Mouse (Mus musculus): ENCODE measurements around the gene Ppp1r15a. TPM values are rescaled to one million over a fixed set of nuclear protein-coding genes. Genes with fewer than 3 reads are reported as not detected.
A peak's percentile ranks its signal among the peaks of the same experiment; 100 is the strongest.
"Not testable (repeated sequence)": the region's sequence is repeated elsewhere in the genome, so short reads cannot be mapped to it uniquely, and the experiment has no call there.

Ppp1r15a gene
- polyA plus RNA-seq, 1 experiment from 2014 or later = 180 TPM

DNA sequence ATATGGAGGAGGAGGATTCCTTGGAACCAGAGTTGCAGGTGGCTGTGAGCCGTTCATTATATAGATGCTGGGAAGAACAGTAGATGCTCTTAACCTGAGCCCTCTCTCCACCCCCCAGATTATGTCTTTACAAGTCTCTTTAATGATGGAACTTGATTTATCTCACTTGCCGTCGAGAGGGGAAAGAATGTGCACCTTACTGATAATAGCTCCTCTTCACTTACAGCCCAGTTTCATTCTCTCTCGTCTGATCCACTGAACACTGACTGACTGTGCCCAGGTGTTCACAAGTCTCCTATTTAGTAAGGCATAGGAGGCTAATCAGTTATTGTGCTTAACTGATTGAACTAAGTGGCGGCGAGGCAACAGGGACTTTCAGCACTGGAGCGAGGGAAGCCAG lies 36.5 kb downstream of the Ppp1r15a start:
- Histone ChIP-seq H3K27me3 (no peaks in the 10 kb centered on the region), H3K4me2 (peak overlapping the region; percentile 73), H3K27ac (peak overlapping the region; percentile 44; the same call in 1 of the 2 replicates), H3K36me3 (peaks cover 26% of the 10 kb centered on the region), H3K4me3 (replicated peaks) (no peak overlapping the region), H3K9ac (0 out of 2 replicates have a peak overlapping the region, but pooled peaks have one; percentile 14), H3K9me3 (replicated peaks) (no peaks in the 10 kb centered on the region), H3K4me1 (replicated peaks) (peaks cover 76% of the 10 kb centered on the region)
- ATAC-seq (ENCODE audit: low read depth) = peak; percentile 32
- 32% methylated on average over 7 of the region's 7 CpGs for WGBS (ENCODE audit: insufficient replicate concordance)
- peak; percentile 32 for DNase-seq

DNA sequence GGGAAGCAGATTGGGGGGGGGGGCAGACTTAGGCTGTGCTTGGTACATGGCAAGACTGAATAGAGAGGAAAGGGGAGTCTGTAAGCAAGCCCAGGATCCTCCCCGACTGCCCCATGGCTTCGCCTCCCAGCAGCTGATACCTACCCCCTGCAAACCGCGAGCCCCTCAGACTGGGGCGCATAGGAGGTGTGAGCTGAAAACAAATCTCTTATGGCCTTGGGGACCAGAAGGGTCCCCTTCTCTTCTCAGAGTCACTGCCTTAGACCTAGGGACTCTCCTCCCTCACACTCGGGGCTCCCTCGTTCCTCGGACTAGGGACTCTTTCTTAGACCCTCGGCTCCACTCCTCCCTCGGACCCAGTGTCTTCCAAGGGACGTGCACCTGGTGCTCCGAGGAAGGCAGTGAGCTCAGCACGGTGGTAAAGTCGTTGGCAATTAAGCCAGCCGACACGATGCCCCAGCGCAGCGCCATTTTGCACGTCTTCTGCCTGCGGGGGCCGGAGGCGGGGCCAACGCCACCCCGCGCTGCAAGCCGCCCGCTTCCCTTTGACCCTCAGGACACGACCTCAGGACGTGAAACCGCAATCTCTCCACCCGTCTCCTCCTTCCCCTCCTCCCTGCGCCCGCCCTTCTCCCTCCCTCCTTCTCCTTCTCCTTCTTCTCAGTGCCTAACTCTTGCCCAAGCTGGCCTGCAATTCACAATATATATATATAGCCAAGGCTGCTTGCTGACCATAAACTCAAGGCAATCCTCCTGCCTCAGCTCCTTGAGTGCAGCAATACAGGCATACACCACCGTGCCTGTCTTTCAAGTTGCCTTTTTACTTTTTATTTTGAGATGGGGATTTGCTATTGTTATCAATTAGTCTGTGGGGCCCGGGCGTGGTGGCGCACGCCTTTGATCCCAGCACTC lies 37.5 kb downstream of the Ppp1r15a start, which contains the start of gene Dhdh:
Dhdh (minus strand) TSS at position 513 of the 912 bp plus-strand sequence.
- 3% methylated on average over 38 of the region's 38 CpGs for WGBS (ENCODE audit: insufficient replicate concordance)
- peak; percentile 27 for ATAC-seq (ENCODE audit: low read depth)
- DNase-seq = peak; percentile 51

DNA sequence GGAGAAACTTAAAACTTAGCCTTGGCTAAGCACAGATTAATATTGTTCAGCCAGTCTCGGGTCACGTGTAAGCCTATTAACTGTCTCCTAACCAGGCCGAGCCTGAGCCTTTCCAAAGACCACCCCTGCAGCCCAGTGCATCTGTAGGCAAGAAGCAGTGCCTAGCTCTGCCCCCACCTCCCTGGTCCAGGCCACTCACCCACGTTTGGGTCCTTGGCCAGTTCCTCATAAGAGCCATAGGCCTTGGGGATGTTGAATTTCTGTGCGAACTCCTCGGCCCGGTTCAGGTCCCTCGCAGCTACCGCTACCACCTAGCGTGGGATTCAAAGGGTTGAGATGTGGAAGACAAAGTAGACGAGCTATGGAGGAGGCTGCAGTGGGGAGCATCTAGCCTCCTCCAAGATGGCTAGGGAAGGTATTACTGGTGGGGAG lies 38.2 kb downstream of the Ppp1r15a start:
- H3K9me3 ChIP-seq (replicated peaks) = no peaks in the 10 kb centered on the region
- peak overlapping the region; percentile 73 for H3K4me2 ChIP-seq
- ATAC-seq (ENCODE audit: low read depth) (no peak), DNase-seq (no peak)
- H3K36me3 ChIP-seq = peaks cover 9% of the 10 kb centered on the region
- no peaks in the 10 kb centered on the region for H3K27me3 ChIP-seq
- 55% methylated on average over 11 of the region's 11 CpGs for WGBS (ENCODE audit: insufficient replicate concordance)
- peak overlapping the region; percentile 71 for H3K9ac ChIP-seq
- peak overlapping the region; percentile 62 for H3K27ac ChIP-seq
- H3K4me3 ChIP-seq (replicated peaks) = peak overlapping the region; percentile 61
- peaks cover 68% of the 10 kb centered on the region for H3K4me1 ChIP-seq (replicated peaks)

More for the DNA sequence above, 37.5 kb downstream of the Ppp1r15a start, which contains the start of gene Dhdh:
- Histone ChIP-seq H3K4me3 (replicated peaks) (peak within 1 kb of the TSS; percentile 61), H3K9ac (peak within 1 kb of the TSS; percentile 71), H3K4me1 (replicated peaks) (peaks cover 68% of the 10 kb centered on the region), H3K4me2 (peak within 1 kb of the TSS; percentile 73), H3K27ac (peak within 1 kb of the TSS; percentile 62), H3K36me3 (peaks cover 16% of the 10 kb centered on the region), H3K27me3 (no peaks in the 10 kb centered on the region), H3K9me3 (replicated peaks) (no peaks in the 10 kb centered on the region)

- 74% methylated on average over 12 of the region's 12 CpGs for WGBS (ENCODE audit: insufficient replicate concordance)
- DNase-seq = no peak
- Histone ChIP-seq H3K4me2 (peak within 1 kb of the TSS; percentile 73), H3K4me3 (replicated peaks) (no peak within 1 kb of the TSS), H3K36me3 (no peaks in the 10 kb centered on the region), H3K27ac (peak within 1 kb of the TSS; percentile 62), H3K9me3 (replicated peaks) (no peaks in the 10 kb centered on the region), H3K27me3 (no peaks in the 10 kb centered on the region), H3K9ac (no peak within 1 kb of the TSS), H3K4me1 (replicated peaks) (peaks cover 71% of the 10 kb centered on the region)
- ATAC-seq (ENCODE audit: low read depth) = no peak
Observed at GRCm38 (mm10) chr7:45486761-45487415, 39.2 kb downstream of the Ppp1r15a start, which contains the start of gene Gm45808. Gene Gm45808 (minus strand): TSS chr7:45486811.

- peaks cover 67% of the 10 kb centered on the region for H3K4me1 ChIP-seq (replicated peaks)
- H3K4me2 ChIP-seq = peak overlapping the region; percentile 15
- 17% methylated on average over 7 of the region's 7 CpGs for WGBS (ENCODE audit: insufficient replicate concordance)
- peak overlapping the region; percentile 31 for H3K27ac ChIP-seq
- no peaks in the 10 kb centered on the region for H3K9me3 ChIP-seq (replicated peaks)
- no peaks in the 10 kb centered on the region for H3K36me3 ChIP-seq
- no peak overlapping the region for H3K9ac ChIP-seq
- peak; percentile 37 for DNase-seq
- peak; percentile 66 for ATAC-seq (ENCODE audit: low read depth)
- H3K4me3 ChIP-seq (replicated peaks) = no peak overlapping the region
- H3K27me3 ChIP-seq = no peaks in the 10 kb centered on the region
Observed at GRCm38 (mm10) chr7:45486158-45486557, 39.9 kb downstream of the Ppp1r15a start.

- not testable (repeated sequence) for H3K4me3 ChIP-seq (replicated peaks); H3K27ac ChIP-seq; H3K36me3 ChIP-seq
Observed at GRCm38 (mm10) chr7:45484985-45485384, 41.1 kb downstream of the Ppp1r15a start.

GRCm38 (mm10) chr7:45482166-45482565 lies 43.9 kb downstream of the Ppp1r15a start:
- Histone ChIP-seq H3K27me3 (no peaks in the 10 kb centered on the region), H3K9ac (0 out of 2 replicates have a peak overlapping the region, but pooled peaks have one; percentile 2), H3K36me3 (peaks cover 7% of the 10 kb centered on the region; the same call in 1 of the 2 replicates), H3K4me2 (no peak overlapping the region), H3K9me3 (replicated peaks) (no peaks in the 10 kb centered on the region), H3K4me3 (replicated peaks) (no peak overlapping the region), H3K27ac (0 out of 2 replicates have a peak overlapping the region, but pooled peaks have one; percentile 39), H3K4me1 (replicated peaks) (peaks cover 30% of the 10 kb centered on the region)
- no peak for DNase-seq
- ATAC-seq (ENCODE audit: low read depth) = no peak
- 13% methylated on average over 1 of the region's 1 CpGs for WGBS (ENCODE audit: insufficient replicate concordance)

More at GRCm38 (mm10) chr7:45484985-45485384, 41.1 kb downstream of the Ppp1r15a start:
- WGBS (ENCODE audit: insufficient replicate concordance) = 83% methylated on average over 5 of the region's 5 CpGs
- not testable (repeated sequence) for H3K4me2 ChIP-seq; ATAC-seq (ENCODE audit: low read depth); H3K9ac ChIP-seq; H3K27me3 ChIP-seq; H3K9me3 ChIP-seq (replicated peaks); DNase-seq
- peaks cover 55% of the 10 kb centered on the region for H3K4me1 ChIP-seq (replicated peaks)

- ATAC-seq (ENCODE audit: low read depth) (peak; percentile 67), DNase-seq (peak; percentile 59)
- H3K27me3 ChIP-seq = no peaks in the 10 kb centered on the region
- H3K4me1 ChIP-seq (replicated peaks) = peaks cover 29% of the 10 kb centered on the region
- H3K9me3 ChIP-seq (replicated peaks) = no peaks in the 10 kb centered on the region
- H3K27ac ChIP-seq = peak within 1 kb of the TSS; percentile 39; the same call in 1 of the 2 replicates
- no peak within 1 kb of the TSS for H3K4me2 ChIP-seq
- H3K4me3 ChIP-seq (replicated peaks) = no peak within 1 kb of the TSS
- peaks cover 7% of the 10 kb centered on the region; the same call in 1 of the 2 replicates for H3K36me3 ChIP-seq
- 0 out of 2 replicates have a peak within 1 kb of the TSS, but pooled peaks have one; percentile 2 for H3K9ac ChIP-seq
- WGBS (ENCODE audit: insufficient replicate concordance) = 41% methylated on average over 15 of the region's 15 CpGs
Observed at GRCm38 (mm10) chr7:45481374-45481927, 44.6 kb downstream of the Ppp1r15a start, which contains the start of gene Tulp2. Gene Tulp2 (plus strand): TSS chr7:45481877.

GRCm38 (mm10) chr7:45480310-45480709 lies 45.8 kb downstream of the Ppp1r15a start:
- not testable (repeated sequence) for H3K4me3 ChIP-seq (replicated peaks); ATAC-seq (ENCODE audit: low read depth); H3K4me2 ChIP-seq; DNase-seq; H3K27ac ChIP-seq; H3K36me3 ChIP-seq; H3K27me3 ChIP-seq; H3K9me3 ChIP-seq (replicated peaks); H3K9ac ChIP-seq
- 64% methylated on average over 4 of the region's 4 CpGs for WGBS (ENCODE audit: insufficient replicate concordance)
- peaks cover 32% of the 10 kb centered on the region for H3K4me1 ChIP-seq (replicated peaks)

DNA sequence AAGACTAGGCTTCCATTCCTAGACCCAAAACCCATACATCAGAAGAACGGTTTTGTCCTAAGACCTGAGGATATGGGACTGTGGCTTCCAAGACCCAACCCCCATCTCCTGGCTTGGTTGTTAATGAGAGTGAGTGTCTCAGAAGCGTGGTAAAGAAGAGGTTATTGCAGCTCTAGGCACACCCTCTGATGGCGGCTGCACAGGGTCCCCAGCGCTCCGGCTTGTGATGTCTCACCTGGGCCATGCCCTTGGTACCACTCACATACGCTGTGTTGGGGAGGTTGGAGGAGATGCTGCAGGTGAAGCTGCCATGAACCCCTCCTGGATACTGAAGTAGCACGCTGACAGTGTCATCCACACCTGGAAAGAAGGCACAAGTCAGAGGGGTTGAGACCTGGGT lies 47.3 kb downstream of the Ppp1r15a start:
- Histone ChIP-seq H3K4me1 (replicated peaks) (peaks cover 40% of the 10 kb centered on the region), H3K9ac (no peak overlapping the region), H3K9me3 (replicated peaks) (no peaks in the 10 kb centered on the region), H3K27me3 (no peaks in the 10 kb centered on the region), H3K4me2 (no peak overlapping the region), H3K4me3 (replicated peaks) (no peak overlapping the region), H3K27ac (no peak overlapping the region), H3K36me3 (peaks cover 7% of the 10 kb centered on the region; the same call in 1 of the 2 replicates)
- no peak for DNase-seq
- ATAC-seq (ENCODE audit: low read depth) = no peak
- 85% methylated on average over 7 of the region's 7 CpGs for WGBS (ENCODE audit: insufficient replicate concordance)

Measured in liver, embryonic 13.5 days (tissue).